Mouse (Mus musculus): ENCODE data around the gene Olfr1122. TPM values are rescaled to one million over a fixed set of nuclear protein-coding genes. Genes with fewer than 3 reads are reported as not detected.
"Not testable (repeated sequence)": the region's sequence is repeated elsewhere in the genome, so short reads cannot be mapped to it uniquely, and the experiment has no call there.

The Olfr1122 gene
- polyA plus RNA-seq (2015; fragmentation: Nextera tagmentation; extraction: Ambion mirVana): not detected in 2 replicates

DNA sequence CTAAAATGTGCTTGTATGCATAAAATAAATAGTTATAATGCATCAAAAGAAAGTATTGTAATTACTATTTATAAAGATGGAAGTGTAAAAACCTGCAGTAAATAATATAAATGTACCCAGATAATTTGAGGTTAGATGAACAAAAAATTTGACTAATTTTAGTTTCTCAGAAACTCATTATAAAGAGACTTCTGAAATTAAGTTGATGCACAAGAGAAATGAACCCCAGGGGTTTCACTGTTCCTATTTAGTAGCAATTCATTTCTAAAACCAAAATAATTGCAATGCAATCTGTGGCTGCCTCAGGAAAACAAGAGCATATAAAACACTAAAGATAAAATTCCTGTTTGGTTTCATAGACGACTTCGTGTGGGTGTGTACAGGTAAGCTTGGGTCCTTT is at the start of gene Olfr1122:
TSS of gene Olfr1122 (plus strand) at position 301 of the 400 bp plus-strand sequence.
- no peaks in the 10 kb centered on the region for H3K4me1 ChIP-seq
- no peaks in the 10 kb centered on the region for H3K9me3 ChIP-seq
- no peak within 1 kb of the TSS for H3K4me3 ChIP-seq
- no peak within 1 kb of the TSS for H3K4me2 ChIP-seq
- no peak within 1 kb of the TSS for H3K27ac ChIP-seq
- WGBS: 76% methylated on average over 2 of the region's 2 CpGs
- no peak for ATAC-seq (ENCODE audit: borderline replicate concordance, extremely low read depth, low FRiP score, low TSS enrichment)
- H3K27me3 ChIP-seq: no peaks in the 10 kb centered on the region
- no peak within 1 kb of the TSS for H3K9ac ChIP-seq
- H3K36me3 ChIP-seq: no peaks in the 10 kb centered on the region

DNA sequence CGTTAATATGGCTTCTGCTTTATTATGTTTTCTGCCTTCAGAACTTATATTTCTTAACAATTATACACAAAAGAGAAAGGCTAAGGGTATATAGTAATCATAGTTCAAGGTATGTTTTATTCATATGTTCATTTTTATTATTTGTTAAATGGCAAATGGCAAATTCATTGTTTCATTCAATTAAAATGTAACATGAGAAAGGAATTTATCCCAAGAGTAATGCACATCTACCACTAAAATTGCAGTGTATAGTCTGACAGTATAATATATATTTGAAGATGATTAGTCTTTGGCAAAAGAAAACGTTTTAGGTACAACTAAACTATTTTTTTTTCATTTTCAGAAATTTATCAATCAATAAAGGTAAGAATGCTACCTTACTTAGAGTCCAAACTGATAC is 31.1 kb upstream of the Olfr1122 start, which contains the start of gene Olfr1120:
TSS of gene Olfr1120 (plus strand) at position 301 of the 400 bp plus-strand sequence.
- H3K4me1 ChIP-seq: no peaks in the 10 kb centered on the region
- H3K4me3 ChIP-seq: no peak within 1 kb of the TSS
- H3K36me3 ChIP-seq: no peaks in the 10 kb centered on the region
- ATAC-seq (ENCODE audit: borderline replicate concordance, extremely low read depth, low FRiP score, low TSS enrichment): no peak
- H3K27me3 ChIP-seq: no peaks in the 10 kb centered on the region
- no peaks in the 10 kb centered on the region for H3K9me3 ChIP-seq
- H3K4me2 ChIP-seq: no peak within 1 kb of the TSS
- H3K9ac ChIP-seq: no peak within 1 kb of the TSS
- H3K27ac ChIP-seq: no peak within 1 kb of the TSS
- 40% methylated on average over 2 of the region's 2 CpGs for WGBS

DNA sequence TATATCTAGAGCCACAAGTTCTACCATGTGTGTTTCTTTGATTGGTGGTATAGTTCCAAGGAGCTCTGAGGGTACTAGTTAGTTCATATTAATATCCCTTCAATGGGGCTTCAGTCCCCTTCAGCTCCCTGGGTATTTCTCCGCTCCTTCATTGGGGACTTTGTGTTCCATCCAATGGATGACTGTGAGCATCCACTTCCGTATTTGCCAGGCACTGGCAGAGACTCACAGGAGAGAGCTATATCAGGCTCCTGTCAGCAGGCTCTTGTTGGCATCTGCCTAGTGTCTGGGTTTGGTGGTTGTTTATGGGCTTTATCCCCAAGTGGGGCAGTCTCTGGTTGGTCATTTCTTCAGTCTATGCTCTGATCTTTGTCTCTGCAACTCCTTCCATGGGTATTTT is 25.5 kb upstream of the Olfr1122 start:
- not testable (repeated sequence) for H3K27ac ChIP-seq; H3K36me3 ChIP-seq; H3K4me3 ChIP-seq; H3K4me1 ChIP-seq; H3K27me3 ChIP-seq; H3K4me2 ChIP-seq; H3K9ac ChIP-seq; ATAC-seq (ENCODE audit: borderline replicate concordance, extremely low read depth, low FRiP score, low TSS enrichment); H3K9me3 ChIP-seq
- WGBS: 96% methylated on average over 2 of the region's 2 CpGs

DNA sequence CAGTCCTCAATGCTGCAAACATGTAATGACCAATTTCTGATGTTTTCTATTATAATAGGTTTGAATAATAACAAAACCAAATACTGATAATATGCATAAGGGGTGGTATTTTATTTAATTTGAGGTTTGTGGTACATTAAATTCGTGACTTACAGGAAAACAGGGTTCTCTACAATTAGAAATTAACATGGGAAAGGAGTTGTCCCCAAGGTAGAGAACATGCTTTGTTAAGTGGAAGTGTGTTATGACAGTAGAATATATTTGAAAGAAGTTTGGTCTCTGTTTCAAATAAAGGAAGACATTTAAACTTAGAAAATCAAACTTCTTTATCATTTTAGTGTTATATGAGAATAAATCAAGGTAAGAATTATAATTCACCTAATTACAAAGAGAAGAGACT is 16.1 kb upstream of the Olfr1122 start, which contains the start of gene Olfr1121:
TSS of gene Olfr1121 (plus strand) at position 301 of the 400 bp plus-strand sequence.
- Histone ChIP-seq H3K27me3 (no peaks in the 10 kb centered on the region), H3K9me3 (no peaks in the 10 kb centered on the region), H3K27ac (no peak within 1 kb of the TSS), H3K36me3 (no peaks in the 10 kb centered on the region), H3K4me3 (no peak within 1 kb of the TSS), H3K4me2 (no peak within 1 kb of the TSS), H3K4me1 (no peaks in the 10 kb centered on the region), H3K9ac (no peak within 1 kb of the TSS)
- ATAC-seq (ENCODE audit: borderline replicate concordance, extremely low read depth, low FRiP score, low TSS enrichment): no peak
- 29% methylated on average over 1 of the region's 1 CpGs for WGBS

DNA sequence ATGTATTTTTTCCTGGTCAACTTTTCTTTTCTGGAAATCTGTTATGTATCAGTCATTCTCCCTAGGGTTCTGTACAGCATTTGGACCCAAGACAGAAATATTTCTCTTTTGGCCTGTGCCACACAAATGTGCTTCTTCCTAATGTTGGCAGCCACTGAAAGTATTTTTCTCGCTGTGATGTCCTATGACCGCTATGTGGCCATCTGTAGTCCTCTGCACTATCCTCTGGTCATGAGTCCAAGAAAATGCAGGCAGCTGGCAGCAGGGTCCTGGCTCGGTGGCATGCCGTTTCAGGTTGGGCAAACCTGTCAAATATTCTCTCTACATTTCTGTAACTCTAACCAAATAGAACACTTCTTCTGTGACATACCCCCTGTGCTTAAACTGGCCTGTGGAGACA is 13.9 kb upstream of the Olfr1122 start:
- Histone ChIP-seq H3K36me3 (no peaks in the 10 kb centered on the region), H3K27ac (no peak overlapping the region), H3K4me2 (no peak overlapping the region), H3K4me3 (no peak overlapping the region), H3K4me1 (no peaks in the 10 kb centered on the region), H3K9me3 (no peaks in the 10 kb centered on the region), H3K9ac (no peak overlapping the region), H3K27me3 (no peaks in the 10 kb centered on the region)
- no peak for ATAC-seq (ENCODE audit: borderline replicate concordance, extremely low read depth, low FRiP score, low TSS enrichment)
- 75% methylated on average over 4 of the region's 4 CpGs for WGBS

DNA sequence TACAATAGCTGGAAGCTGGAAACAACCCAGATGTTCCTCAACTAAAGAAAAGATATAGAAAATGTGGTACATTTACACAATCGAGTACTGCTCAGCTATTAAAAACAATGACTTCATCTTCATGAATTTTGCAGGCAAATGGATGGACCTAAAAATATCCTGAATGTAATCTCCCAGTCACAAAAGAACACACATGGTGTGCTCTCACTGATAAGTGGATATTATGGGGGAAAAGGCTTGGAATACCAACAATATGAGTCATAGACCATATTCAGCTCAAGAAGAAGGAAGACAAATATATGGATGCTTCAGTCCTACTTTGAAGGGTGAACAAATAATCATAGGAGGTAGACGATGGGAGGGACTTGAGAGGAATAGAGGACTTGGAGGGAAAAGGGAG is 1.7 kb upstream of the Olfr1122 start:
- no peak overlapping the region for H3K9ac ChIP-seq
- WGBS: 63% methylated on average over 2 of the region's 2 CpGs
- no peaks in the 10 kb centered on the region for H3K9me3 ChIP-seq
- no peaks in the 10 kb centered on the region for H3K4me1 ChIP-seq
- H3K36me3 ChIP-seq: no peaks in the 10 kb centered on the region
- no peak overlapping the region for H3K4me3 ChIP-seq
- H3K27ac ChIP-seq: no peak overlapping the region
- no peak overlapping the region for H3K4me2 ChIP-seq
- no peak for ATAC-seq (ENCODE audit: borderline replicate concordance, extremely low read depth, low FRiP score, low TSS enrichment)
- H3K27me3 ChIP-seq: no peaks in the 10 kb centered on the region

DNA sequence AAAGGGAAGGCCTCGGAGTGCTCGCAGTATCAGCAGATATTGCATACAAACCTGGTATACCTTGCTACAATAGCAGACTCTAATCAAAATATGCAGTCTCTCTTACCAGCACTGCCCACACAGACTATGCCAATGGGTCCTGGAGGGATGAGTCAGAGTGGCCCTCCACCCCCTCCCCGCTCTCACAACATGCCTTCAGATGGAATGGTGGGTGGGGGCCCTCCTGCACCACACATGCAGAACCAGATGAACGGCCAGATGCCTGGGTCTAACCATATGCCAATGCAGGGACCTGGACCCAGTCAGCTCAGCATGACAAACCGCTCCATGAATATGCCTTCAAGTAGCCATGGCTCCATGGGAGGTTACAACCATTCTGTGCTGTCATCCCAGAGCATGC is 8.0 kb downstream of the Olfr1122 start:
- H3K27me3 ChIP-seq; H3K27ac ChIP-seq; H3K36me3 ChIP-seq; ATAC-seq (ENCODE audit: borderline replicate concordance, extremely low read depth, low FRiP score, low TSS enrichment); H3K4me3 ChIP-seq; H3K4me2 ChIP-seq; H3K4me1 ChIP-seq; H3K9me3 ChIP-seq; H3K9ac ChIP-seq: not testable (repeated sequence)
- 85% methylated on average over 5 of the region's 5 CpGs for WGBS

DNA sequence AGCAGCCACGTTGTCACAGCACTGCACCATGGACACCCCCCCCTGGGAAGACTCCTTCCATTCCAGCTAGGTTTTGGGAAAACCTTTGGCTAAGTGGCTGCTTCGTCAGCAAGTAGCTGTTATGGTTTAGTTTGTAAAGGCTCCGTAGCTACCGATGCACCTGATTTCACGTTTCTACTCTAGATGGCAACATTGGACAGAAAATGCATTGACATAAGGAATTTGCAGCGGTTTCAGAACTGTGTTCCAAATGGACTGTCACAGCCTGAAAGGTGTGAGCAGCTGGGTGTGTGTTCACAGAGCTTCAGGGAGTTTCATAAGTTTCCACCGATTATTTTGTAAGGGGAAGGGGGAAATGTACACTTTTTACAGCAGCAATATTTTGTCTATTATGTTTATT is 9.0 kb downstream of the Olfr1122 start:
- 75% methylated on average over 7 of the region's 7 CpGs for WGBS
- not testable (repeated sequence) for ATAC-seq (ENCODE audit: borderline replicate concordance, extremely low read depth, low FRiP score, low TSS enrichment)

DNA sequence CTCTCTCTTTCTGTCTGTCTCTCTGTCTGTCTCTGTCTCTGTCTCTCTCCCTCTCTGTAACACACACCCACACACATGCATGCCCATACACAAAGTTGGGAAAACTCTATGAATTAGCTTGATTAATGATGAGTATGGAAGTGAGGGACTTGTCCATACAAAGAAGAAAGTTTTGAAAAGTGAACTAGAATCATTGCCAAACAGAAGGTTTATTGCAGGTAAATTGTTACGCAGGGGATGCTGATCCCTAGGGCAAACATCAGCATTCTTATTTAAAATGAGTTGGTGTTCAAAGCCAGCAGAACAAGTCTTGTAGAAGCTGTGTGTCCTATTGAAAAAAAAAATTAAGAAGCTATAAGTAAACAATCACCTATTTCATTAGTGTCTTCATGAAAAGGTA is 30.7 kb downstream of the Olfr1122 start, which contains the start of gene Olfr1123:
TSS of gene Olfr1123 (plus strand) at position 301 of the 400 bp plus-strand sequence.
- Histone ChIP-seq H3K9ac (no peak within 1 kb of the TSS), H3K4me1 (no peaks in the 10 kb centered on the region), H3K9me3 (no peaks in the 10 kb centered on the region), H3K4me2 (no peak within 1 kb of the TSS), H3K27me3 (no peaks in the 10 kb centered on the region), H3K27ac (no peak within 1 kb of the TSS), H3K36me3 (no peaks in the 10 kb centered on the region), H3K4me3 (no peak within 1 kb of the TSS)
- WGBS: 90% methylated on average over 1 of the region's 1 CpGs
- ATAC-seq (ENCODE audit: borderline replicate concordance, extremely low read depth, low FRiP score, low TSS enrichment): no peak

More for the DNA sequence above, 9.0 kb downstream of the Olfr1122 start:
- not testable (repeated sequence) for H3K27me3 ChIP-seq, H3K4me3 ChIP-seq, H3K9ac ChIP-seq, H3K4me1 ChIP-seq, H3K27ac ChIP-seq, H3K36me3 ChIP-seq, H3K4me2 ChIP-seq, H3K9me3 ChIP-seq

DNA sequence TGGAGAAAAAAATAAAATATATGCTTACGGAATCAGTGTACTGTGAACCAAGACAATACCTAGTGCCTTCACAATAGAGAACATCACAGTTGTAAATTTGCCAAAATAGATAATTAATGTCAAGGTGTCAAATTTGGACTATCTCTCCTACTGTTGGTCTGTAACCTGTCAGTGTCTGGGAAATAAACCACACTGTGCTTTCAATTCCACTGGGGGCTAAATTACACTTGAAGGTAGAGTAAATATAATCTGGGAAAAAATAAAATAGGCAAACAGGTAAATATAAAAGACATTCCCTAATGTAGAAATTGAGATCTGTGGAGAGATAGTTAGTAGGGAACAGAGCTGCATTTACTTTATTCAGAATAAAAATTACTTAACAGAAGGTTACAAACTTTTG is 44.3 kb downstream of the Olfr1122 start, which contains the start of gene Olfr1124:
TSS of gene Olfr1124 (plus strand) at position 301 of the 400 bp plus-strand sequence.
- H3K4me1 ChIP-seq: no peaks in the 10 kb centered on the region
- H3K27ac ChIP-seq: no peak within 1 kb of the TSS
- no peaks in the 10 kb centered on the region for H3K27me3 ChIP-seq
- H3K4me3 ChIP-seq: no peak within 1 kb of the TSS
- H3K4me2 ChIP-seq: no peak within 1 kb of the TSS
- H3K36me3 ChIP-seq: no peaks in the 10 kb centered on the region
- ATAC-seq (ENCODE audit: borderline replicate concordance, extremely low read depth, low FRiP score, low TSS enrichment): no peak
- 87% methylated on average over 1 of the region's 1 CpGs for WGBS
- H3K9ac ChIP-seq: no peak within 1 kb of the TSS
- H3K9me3 ChIP-seq: no peaks in the 10 kb centered on the region

DNA sequence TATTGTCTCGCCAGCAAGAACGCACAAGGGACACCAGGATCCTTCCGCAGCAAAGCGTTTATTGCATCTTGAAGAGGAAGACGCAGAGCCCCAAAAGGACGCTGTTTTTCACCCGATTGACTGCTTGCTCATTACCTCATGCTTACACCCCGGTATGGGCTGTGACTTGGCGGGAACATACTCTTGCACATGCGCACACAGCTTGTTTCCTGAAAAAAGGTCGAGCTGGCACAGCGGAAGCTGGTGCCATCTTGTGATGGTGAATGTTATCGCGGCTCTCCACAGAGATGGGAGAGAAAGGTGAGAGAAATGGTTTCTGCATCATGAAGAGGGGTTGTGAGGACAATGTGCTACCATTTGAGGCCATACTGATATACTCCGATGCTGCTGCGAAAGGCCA is 52.1 kb downstream of the Olfr1122 start:
- 88% methylated on average over 16 of the region's 16 CpGs for WGBS
- no peaks in the 10 kb centered on the region for H3K4me1 ChIP-seq
- H3K9me3 ChIP-seq: no peaks in the 10 kb centered on the region
- H3K9ac ChIP-seq: no peak overlapping the region
- no peaks in the 10 kb centered on the region for H3K36me3 ChIP-seq
- H3K27ac ChIP-seq: no peak overlapping the region
- no peak overlapping the region for H3K4me3 ChIP-seq
- no peaks in the 10 kb centered on the region for H3K27me3 ChIP-seq
- ATAC-seq (ENCODE audit: borderline replicate concordance, extremely low read depth, low FRiP score, low TSS enrichment): no peak
- H3K4me2 ChIP-seq: no peak overlapping the region
